Mouse (Mus musculus) CD4-positive, CD25-positive, alpha-beta regulatory T cell, adult 9 weeks (primary cell): ENCODE results near the gene Egr2. TPM values are rescaled to one million over a fixed set of nuclear protein-coding genes. Genes with fewer than 3 reads are reported as not detected.

Source experiments
- polyA plus RNA-seq: library from polyadenylated mRNA; unstranded; fragments of 100-300 nt; shearing (Covaris generic); gene quantifications from one replicate; pipeline ENCODE4 v1.2.1, GENCODE M21; 2017

Gene Egr2
- polyA plus RNA-seq = 58.6 TPM

DNA sequence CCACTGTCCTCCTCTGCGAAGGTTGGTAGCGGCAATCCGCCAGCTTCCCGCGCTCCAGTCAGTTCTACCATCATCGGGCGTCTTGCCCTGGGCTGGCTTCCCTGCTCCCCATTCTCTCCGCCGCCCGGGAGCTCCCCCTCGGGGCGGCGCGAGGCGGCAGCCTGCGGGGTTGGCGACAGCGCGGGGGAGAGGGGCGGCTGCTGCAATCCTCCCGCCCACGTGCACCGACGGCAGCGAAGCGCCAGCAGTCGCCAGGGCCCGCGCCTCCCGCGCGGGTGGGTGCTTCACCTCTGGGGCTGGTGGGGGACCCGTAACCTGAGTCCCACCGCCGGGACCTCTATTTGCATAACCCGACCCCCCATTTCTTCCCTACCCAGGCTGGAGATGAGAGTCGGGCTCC, at the start of gene Egr2:
Gene Egr2 (plus strand): TSS at position 220 of the 400 bp plus-strand sequence.

DNA sequence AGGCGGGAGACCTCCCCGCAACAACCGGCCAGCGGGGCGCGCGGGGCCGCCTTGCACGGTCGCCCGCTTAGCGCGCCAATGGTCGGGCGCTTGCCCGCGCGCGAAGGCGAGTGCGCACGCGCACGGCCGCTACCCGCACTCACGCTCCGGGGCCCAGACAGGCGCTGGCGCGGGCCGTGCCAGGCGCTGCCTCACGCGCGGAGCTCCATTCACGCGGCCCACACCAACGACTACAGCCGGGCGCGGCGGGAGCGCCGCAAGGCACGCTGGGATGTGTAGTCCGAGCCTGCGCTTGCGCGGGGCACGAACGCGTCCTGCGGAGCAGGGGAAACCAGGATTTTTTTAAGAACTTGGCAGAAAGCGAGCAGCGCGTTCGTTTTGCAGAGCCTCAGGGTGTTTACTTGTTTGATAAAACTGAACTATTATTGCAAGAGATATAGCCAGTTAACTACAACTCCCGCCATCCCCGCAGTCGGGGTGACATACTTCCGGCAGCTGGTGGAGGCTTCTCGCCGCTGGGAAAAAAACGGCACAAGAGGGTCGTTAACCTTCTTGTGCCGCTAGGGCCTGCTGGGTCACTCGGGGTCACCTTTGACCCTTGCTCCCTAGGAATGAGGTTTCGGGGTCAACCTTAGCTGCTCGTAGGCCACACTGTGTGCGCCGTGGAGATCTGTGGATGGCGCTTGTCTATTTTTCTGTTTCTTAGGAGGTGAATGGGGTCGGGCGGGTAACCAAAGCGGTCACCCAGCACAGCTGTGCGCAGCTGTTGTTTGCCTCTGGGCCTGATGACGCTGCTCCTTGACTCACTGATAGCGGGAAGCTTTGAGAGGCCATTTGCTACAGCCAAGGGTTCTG, 13.8 kb downstream of the Egr2 start, which contains the start of gene Ado:
Gene Ado (minus strand): TSS at position 79 of the 855 bp plus-strand sequence.

Other genes starting within 250 kb of the Egr2 start
- gene Ado, start 13.5 kb downstream of the Egr2 start, polyA plus RNA-seq = 12.4 TPM